Mouse (Mus musculus) kidney, postnatal 36 days (tissue): Measurements from ENCODE around the gene Xrcc4.
A peak's percentile ranks its signal among the peaks of the same experiment; 100 is the strongest.

ENCODE experiments used
- DNase-seq, 2 experiments: peaks; one replicate each; pipeline ENCODE4 v3.0.0; 2021 to 2022; ENCODE audit warnings: mixed read lengths in 2 of 2

The Xrcc4 gene

GRCm38 (mm10) chr13:90088962-90089824, at the start of gene Xrcc4, which contains the start of gene Tmem167:
TSS of gene Xrcc4 (minus strand) at chr13:90089608.
TSS of gene Tmem167 (plus strand) at chr13:90089123.
- peak; percentile 98 for DNase-seq

- DNase-seq, result peak in 1 of 2 experiments; percentile 8
These were observed 46.9 kb upstream of the Xrcc4 start for GRCm38 (mm10) chr13:90136156-90136910.

GRCm38 (mm10) chr13:90111681-90112080, 22.3 kb upstream of the Xrcc4 start:
- DNase-seq, result no peak

GRCm38 (mm10) chr13:90108746-90109145, 19.3 kb upstream of the Xrcc4 start:
- DNase-seq, result peak in 1 of 2 experiments; percentile 17

DNA sequence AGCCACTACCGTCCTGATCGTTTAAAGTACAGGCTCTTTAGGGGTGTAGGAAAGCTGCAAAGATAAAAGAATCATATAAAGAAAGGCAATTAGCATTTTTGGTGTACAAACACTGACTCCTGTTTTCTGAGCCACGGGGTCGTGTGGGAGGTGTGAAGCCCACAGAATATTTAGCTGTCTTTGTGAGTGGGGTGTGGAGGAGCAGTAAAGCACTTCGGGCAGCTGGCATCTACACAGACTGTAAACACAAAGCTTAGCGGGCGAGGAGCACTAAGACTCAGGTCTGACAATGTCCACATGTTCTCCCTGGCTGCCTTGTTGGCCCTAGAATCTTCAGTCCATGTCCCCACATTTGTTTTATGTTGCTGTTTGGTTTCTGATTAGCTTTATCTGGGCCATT, 16.7 kb upstream of the Xrcc4 start:
- no peak for DNase-seq

- DNase-seq, result no peak
These were observed 12.1 kb upstream of the Xrcc4 start for GRCm38 (mm10) chr13:90101514-90101913.

DNA sequence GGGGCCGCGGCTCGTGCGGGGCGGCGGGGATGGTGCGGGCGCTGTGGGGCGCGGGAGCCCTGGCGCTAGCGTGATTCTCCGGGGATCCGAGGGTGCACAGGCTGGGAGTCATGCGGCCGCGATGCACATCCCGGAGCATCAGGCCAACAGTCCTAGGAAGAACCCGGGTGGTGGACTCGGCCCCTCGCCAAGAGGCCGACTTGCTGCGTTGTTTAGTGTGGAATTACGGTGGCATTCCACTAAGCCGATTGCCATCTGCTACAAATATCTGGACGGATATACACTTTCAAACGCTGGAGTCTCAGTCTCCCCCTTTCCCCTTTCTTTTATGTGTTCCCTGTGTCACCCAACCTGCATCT, 396 bp upstream of the Xrcc4 start:
- DNase-seq, result no peak

- no peak for DNase-seq
These were observed 27.5 kb downstream of the Xrcc4 start for GRCm38 (mm10) chr13:90061877-90062276.

DNA sequence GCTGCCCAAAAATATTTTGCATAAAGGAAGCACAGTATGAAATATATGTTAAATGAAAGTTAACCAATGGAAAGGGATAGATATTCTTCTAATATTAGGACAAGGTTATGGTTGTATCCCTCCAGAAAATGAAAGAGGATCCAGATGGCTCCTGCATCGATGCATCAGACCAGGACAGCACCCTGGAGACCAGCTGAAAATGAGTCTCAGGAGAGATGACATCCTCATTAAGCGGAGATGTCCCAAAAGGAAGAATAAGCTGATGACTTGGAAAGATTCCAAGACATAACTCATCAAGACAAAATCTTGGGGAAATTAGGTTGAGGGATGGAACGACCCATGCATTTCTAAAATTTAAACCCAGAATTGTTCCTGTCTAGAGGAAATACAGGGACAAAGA, 37.0 kb downstream of the Xrcc4 start:
- DNase-seq, result no peak

DNA sequence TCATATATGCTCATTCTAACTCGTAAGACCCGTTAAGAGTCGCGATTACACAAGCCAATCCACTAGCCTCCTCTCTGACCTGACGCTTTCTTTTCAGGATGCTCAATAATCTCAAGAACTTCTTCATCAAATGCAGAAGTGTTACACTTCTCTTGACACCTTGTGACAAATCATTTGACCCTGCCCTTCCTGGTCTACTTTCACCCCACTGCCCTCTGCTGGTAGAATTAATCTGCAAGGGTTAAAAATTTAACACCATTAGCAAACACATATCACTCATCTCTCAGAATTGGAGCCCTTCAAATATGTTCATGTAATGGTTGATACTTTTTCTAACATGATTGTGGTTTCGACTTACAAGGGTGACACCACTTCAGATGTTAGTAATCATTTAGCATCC, 37.7 kb downstream of the Xrcc4 start:
- peak; percentile 3 to 5 for DNase-seq

- no peak for DNase-seq
These were observed 49.8 kb downstream of the Xrcc4 start for GRCm38 (mm10) chr13:90039613-90040012.

- DNase-seq, result no peak
These were observed 56.4 kb downstream of the Xrcc4 start for GRCm38 (mm10) chr13:90032977-90033376.

DNA sequence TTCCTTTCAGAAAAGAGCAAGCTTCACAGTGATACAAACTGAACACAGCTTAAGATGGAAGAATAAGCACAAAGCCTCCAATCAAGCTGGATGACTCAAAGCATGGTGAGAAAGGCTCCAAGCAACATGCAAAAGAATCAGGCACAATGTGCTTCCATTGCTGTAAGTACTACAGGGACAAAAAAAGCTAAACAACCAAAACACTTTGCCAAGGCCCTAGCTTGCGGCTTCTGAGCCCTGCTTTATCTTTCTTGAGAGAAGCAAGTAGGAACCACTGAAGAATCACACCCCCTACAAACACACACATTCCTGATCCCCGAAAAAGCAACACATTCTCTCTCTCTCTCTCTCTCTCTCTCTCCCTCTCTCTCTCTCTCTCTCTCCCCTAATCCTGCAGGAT, 56.9 kb downstream of the Xrcc4 start:
- no peak for DNase-seq

GRCm38 (mm10) chr13:90030911-90031310, 58.5 kb downstream of the Xrcc4 start:
- DNase-seq, result no peak

DNA sequence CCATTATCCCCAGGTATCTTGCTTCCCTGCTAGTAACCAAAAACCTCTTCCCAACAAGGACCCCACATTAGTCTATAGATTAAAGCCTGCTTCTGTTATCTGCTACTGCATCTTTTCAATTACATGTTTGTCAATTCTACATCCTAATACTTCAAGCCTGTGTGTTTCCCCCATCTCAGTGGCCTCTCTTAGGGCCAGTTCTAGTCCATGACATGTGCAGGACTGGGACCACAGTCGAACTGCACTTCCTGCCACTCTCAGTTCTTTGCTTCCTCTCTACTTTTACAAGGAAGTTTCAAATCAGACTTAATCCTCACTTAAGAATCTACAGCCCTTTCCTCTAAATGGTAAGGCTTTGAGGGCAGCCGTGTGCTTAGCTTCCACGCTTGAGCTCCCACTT, 76.8 kb downstream of the Xrcc4 start:
- no peak for DNase-seq

DNA sequence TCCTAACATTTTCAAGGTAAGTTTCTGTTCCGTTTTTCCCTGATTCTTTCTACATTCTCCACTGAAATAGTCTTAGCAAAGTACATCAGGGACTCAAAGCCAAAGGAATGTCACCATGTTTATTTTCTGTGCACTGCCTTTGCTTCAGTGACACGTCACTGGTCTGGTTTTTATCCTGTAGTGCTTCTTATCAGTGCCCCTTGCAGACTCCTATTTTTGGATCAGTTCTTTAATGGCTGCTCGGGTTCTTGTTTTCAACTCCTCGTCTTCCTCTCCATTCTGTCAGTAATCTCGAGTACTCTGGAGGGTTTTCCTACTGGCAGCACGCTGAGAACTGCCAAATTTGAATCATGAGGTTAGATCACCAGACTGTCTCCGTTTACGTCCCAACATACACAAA, 77.2 kb downstream of the Xrcc4 start:
- no peak for DNase-seq

DNA sequence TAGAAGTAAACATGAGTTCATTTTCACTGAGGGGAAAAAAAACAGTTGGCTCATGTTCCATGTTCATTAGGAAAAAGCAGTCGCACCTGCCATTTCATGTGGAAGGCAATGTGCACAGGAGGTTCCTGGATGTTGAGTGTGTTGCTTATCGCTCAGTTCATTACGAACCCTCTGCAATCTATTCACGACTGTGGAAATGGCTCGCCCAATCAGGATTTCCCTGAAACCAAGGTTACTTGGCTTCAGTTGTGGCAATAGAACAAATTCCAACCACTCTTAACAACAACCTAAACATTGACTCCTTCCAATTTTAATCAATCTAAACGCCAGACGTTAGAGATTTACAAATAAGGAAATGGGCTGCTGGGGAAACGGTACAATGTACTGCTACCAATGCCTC, 78.3 kb downstream of the Xrcc4 start:
- DNase-seq, result no peak

- DNase-seq, result no peak
These were observed 79.6 kb downstream of the Xrcc4 start for GRCm38 (mm10) chr13:90009786-90010185.

DNA sequence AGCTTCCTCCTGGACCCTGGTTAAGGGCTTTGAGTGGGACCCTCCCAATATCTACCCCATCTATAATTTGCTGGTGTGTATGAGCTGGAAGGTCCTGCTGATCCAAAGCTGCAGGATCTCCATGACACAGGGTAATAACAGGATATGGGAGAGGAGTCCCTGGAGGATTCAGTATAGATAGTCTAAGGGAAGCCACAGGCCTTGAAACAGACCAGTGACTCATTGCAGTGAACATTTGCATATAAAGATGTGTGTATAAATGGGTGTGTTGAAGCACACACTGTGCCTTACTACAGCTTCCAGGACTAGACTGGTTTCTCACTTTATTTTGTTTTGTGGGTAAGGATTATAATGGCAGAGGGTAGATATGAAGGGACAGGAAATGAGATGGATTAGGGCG, 83.8 kb downstream of the Xrcc4 start:
- no peak for DNase-seq

GRCm38 (mm10) chr13:89997531-89997930, 91.9 kb downstream of the Xrcc4 start:
- DNase-seq, result no peak

DNA sequence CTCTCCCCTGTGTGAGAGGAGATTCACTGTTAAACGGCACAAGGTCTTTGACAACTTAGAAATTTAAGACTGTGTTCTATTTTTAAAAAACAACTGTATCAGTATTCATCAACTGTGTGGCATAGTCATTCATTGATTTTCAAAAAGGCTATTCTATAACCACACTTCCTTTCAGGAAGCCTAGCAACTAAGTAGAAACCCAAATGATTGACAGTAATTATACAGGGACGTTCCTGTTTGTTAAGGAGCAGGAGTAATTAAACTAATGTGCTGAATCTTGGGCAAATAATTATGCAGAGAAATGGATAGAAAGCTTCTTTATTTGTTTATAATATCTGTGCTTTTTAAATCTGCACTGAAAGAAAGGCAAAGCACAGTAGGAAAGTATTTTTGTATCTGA, 103.3 kb downstream of the Xrcc4 start:
- no peak for DNase-seq

GRCm38 (mm10) chr13:89970940-89971339, 118.5 kb downstream of the Xrcc4 start:
- DNase-seq, result no peak

- no peak for DNase-seq
These were observed 120.7 kb downstream of the Xrcc4 start for GRCm38 (mm10) chr13:89968671-89969070.

GRCm38 (mm10) chr13:89944354-89944753, 145.1 kb downstream of the Xrcc4 start:
- no peak for DNase-seq
